Mouse (Mus musculus): ENCODE results near the gene Rpgr.

GRCm38 (mm10) chrX:10233051-10233450, 16.3 kb upstream of the Rpgr start:
- no peak for TF ChIP-seq CTCF (IDR thresholded peaks at IDR 0.05; ENCODE audit: control insufficient read depth, insufficient read depth, insufficient replicate concordance, low read depth, low read length)
- TF ChIP-seq POLR2A (IDR thresholded peaks at IDR 0.05; ENCODE audit: control insufficient read depth, low read depth, low read length), result no peak

Data from testis, adult 2 months (tissue).